Mouse (Mus musculus) MEL (cell line): Measurements from ENCODE around the gene Zfp382.

Experiments used
- CHD2 ChIP-seq: IDR thresholded peaks from 2 replicates; pipeline ENCODE4 v1.6.1; 2011; ENCODE audit warnings: low read length, improper control_type of control experiment
- CTCF ChIP-seq, 3 experiments: IDR thresholded peaks in 2 of 3; conservative IDR thresholded peaks in 1 of 3; 2 replicates each; pipeline ENCODE4 v1.5.1; 2011 to 2012; ENCODE audit warnings: low read length in 3 of 3, low read depth in 2 of 3, mild to moderate bottlenecking in 2 of 3, improper control_type of control experiment in 1 of 3, inconsistent platforms in 1 of 3, mixed read lengths in 1 of 3, moderate library complexity in 1 of 3; ENCODE audit not compliant: control insufficient read depth in 1 of 3, insufficient read depth in 1 of 3, poor library complexity in 1 of 3, severe bottlenecking in 1 of 3
- EP300 ChIP-seq, 2 experiments: IDR thresholded peaks; 2 replicates each; pipeline ENCODE4 v1.6.1; 2011; ENCODE audit warnings: improper control_type of control experiment in 2 of 2, low read length in 2 of 2, low read depth in 1 of 2, mild to moderate bottlenecking in 1 of 2
- GABPA ChIP-seq: IDR thresholded peaks from 2 replicates; pipeline ENCODE4 v1.6.1; 2012; ENCODE audit warnings: low read depth, mild to moderate bottlenecking, inconsistent platforms, low read length, improper control_type of control experiment, moderate library complexity
- HCFC1 ChIP-seq: IDR thresholded peaks from 2 replicates; pipeline ENCODE4 v1.6.1; 2012; ENCODE audit warnings: low read depth, mild to moderate bottlenecking, inconsistent platforms, low read length, improper control_type of control experiment, moderate library complexity
- MAFK ChIP-seq: IDR thresholded peaks from 2 replicates; pipeline ENCODE4 v1.6.1; 2011; ENCODE audit warnings: low read depth, mild to moderate bottlenecking, low read length, improper control_type of control experiment, borderline replicate concordance
- MEF2A ChIP-seq: IDR thresholded peaks from 2 replicates; pipeline ENCODE4 v1.6.1; 2014; ENCODE audit warnings: low read depth, mild to moderate bottlenecking, inconsistent platforms, low read length, improper control_type of control experiment; ENCODE audit not compliant: poor library complexity, insufficient replicate concordance, severe bottlenecking; ENCODE audit errors: extremely low read depth
- MYC ChIP-seq: IDR thresholded peaks from 2 replicates; pipeline ENCODE4 v1.6.1; 2011; ENCODE audit warnings: low read depth, mild to moderate bottlenecking, low read length, improper control_type of control experiment, moderate library complexity
- POLR2A ChIP-seq, 2 experiments: IDR thresholded peaks; 2 replicates each; pipeline ENCODE4 v1.6.1; 2011 to 2012; ENCODE audit warnings: low read length in 2 of 2, mild to moderate bottlenecking in 2 of 2, control low read depth in 1 of 2, improper control_type of control experiment in 1 of 2, low read depth in 1 of 2, moderate library complexity in 1 of 2; ENCODE audit not compliant: control insufficient read depth in 1 of 2, insufficient read depth in 1 of 2, poor library complexity in 1 of 2
- ZKSCAN1 ChIP-seq: IDR thresholded peaks from 2 replicates; pipeline ENCODE4 v1.6.1; 2012; ENCODE audit warnings: low read depth, mild to moderate bottlenecking, inconsistent platforms, low read length, improper control_type of control experiment, moderate library complexity

- TF ChIP-seq HCFC1 (no peak), MEF2A (no peak), EP300 (IDR thresholded peaks at IDR 0.05; ENCODE audit: low read depth in 1 of 2, low read length in 2 of 2) (no peak), POLR2A (IDR thresholded peaks at IDR 0.05; ENCODE audit: control insufficient read depth in 1 of 2, insufficient read depth in 1 of 2, low read depth in 1 of 2, low read length in 2 of 2, poor library complexity in 1 of 2) (no peak), CHD2 (no peak), GABPA (no peak), MAFK (no peak), ZKSCAN1 (no peak), MYC (no peak), CTCF (IDR thresholded peaks at IDR 0.05 in 2 of 3, conservative IDR thresholded peaks at IDR 0.05 in 1 of 3; ENCODE audit: control insufficient read depth in 1 of 3, insufficient read depth in 1 of 3, low read depth in 2 of 3, low read length in 3 of 3, poor library complexity in 1 of 3, severe bottlenecking in 1 of 3) (no peak)
Observed at GRCm38 (mm10) chr7:30132396-30132795, 10.7 kb downstream of the Zfp382 start.
